Mouse (Mus musculus) right cerebral cortex, postnatal 36 days (tissue): Measurements from ENCODE around the gene Tfam.

Source experiments
- DNase-seq, 2 experiments: peaks; one replicate each; pipeline ENCODE4 v3.0.0; 2022; ENCODE audit warnings: low spot score in 2 of 2, mixed read lengths in 1 of 2

The Tfam gene

DNA sequence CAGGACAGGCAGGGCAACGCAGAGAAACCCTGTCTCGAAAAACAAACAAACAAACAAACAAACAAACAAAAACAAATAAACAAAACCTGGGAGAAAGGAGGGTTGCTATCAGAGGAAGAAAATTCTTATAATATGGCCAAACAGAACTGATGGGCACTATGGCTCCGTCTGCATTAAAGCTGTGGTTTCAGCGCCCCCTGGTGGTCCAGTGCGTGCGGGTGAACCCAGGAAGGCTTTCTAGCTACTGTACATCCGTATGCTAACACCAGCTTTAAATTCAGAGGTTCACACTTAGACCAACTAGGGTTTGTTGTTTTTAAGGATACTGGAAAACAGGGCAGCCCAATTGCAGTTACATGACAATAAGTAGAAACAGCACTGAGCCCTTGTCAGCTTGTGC, 12.2 kb downstream of the Tfam start:
- DNase-seq: peak; percentile 42 to 73

DNA sequence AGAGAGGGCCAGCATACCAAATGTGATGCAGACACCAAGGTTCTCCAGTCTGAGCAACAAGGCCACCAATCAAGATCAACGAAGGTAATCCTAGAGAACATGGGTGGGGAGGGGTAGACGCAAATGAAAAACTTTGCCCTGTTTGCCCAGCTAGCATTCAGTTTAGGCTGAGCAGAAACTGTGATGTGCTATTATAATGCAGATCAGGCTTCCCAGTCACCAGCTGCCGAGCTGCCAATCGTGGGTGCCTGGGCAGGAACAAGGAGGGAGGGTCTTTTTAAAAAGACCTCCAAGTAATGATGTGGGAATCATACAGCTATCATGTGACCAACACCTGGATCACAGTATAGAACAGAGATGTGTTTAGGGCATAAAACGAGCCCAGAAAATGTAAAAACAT, 15.0 kb downstream of the Tfam start:
- no peak for DNase-seq

DNA sequence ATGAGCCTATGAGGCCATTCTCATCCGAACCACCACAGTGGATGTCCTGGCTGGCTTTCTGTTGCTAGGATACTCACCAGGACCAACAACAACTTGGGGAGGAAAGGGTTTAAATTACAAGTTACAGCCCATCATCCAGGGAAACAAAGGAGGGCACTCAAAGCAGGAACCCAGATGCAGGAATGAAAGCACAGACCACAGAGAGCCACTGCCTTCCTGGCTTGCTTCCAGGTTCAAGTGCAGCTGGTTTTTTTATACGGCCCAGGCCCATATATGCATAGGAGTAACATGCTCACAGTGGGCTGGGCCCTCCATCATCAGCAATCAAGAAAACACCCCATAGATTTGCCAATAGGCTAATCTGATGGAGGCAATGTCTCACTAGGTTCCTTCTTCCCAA, 15.4 kb downstream of the Tfam start:
- DNase-seq: no peak

DNA sequence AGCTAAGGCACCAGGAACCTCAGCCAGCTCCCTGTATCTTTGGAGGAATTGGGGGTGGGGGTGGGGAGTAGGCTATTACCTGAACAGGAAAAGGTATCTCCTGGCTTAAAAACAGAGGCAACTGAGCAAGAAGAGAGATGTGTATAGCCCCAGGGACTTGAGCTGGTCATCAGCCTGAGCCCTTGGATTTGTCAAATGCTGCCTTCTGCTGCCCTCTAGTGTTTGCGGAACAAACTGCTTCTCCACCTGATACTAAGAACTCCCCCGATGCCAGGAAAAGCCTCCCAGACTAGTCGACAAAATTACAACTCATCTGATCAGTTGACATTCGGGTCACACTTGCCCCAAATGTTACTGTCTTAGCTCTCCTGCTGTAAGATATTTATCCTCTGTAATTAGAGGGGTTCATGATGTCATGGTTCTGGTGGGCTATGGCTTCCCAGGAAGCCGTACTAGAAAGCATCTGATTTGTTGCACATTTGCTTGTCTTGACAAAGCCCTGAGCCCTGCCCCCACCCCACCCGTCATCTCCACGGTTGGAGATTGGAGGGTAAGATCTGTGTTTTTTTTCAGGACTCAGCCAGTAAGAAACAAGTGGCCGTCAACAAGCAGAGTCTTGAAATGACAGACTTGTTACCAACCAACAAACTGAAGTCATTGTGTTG, 19.7 kb downstream of the Tfam start:
- DNase-seq: peak; percentile 65 to 71

DNA sequence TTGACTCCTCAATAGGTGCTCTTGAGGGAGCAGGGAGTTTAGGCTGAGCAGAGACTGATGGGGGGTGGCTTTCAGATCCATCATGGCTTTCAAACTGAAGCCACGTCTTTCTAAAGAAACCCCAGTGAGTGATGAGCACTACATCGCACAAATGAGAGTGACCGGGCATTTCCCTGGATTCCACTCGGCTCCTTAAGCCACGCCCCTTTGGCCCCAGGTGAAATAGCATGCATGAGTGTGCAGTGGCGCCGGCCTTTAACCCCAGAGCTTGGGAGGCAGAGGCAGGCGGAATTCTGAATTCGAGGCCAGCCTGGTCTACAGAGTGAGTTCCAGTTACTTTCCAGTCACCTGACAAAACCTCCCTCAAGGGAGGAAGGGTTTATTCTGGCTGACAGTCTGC, 22.1 kb downstream of the Tfam start:
- no peak for DNase-seq

DNA sequence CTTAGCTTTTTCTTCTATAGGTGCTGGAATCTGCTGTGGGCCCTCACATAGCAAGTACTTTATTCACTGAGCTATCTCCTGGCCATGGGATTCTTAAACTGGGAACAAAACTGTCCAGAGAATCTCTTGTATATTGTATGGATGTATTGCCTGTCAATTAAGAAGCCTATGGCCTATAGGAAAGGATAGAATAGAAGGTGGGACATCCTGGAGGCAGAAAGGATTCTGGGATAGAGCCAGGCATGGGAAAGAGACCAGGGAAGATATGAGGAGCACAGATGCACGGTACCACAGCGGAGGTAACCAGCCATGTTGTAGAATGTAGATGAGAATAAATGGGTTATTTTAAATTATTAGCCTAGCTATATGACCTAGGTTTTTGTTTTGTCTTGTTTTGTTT, 36.6 kb downstream of the Tfam start:
- DNase-seq: no peak

DNA sequence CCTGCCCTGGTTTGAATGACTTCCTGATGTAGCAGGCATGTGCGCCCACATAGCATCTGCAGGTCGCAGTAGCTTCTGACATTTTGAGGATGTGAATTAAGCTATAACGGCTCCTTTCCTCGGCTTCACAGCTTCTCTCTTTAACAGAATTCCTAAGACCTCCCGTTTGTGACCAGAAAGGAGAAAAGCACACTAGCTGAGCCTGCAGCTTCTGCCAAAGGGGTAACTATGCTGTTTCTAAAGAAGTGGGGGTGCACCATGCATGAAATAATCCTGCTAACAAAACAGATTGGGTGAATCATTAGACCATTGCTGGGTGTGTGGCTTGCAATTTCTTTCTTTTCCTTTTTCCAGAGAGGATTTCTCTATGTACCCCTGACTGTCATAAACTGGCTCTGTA, 37.1 kb downstream of the Tfam start:
- DNase-seq: no peak

DNA sequence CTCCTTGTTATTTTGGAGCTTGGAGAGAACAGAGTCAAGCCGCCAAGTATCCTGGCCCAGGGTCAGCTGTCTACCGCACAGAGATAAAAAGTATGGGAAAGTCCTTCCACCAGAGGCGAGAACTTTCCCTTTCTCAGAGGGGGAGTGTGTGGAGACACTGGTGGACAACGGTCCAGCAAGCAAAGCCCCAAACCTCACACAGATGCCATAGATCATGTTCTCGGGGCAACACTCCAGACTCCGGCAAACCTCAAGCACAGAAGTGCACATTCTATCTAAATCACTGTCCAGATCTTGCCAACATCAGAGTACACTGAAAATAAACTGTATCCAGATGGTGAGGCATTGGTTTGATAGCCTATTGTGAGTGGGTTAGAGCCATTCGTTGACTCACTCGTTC, 39.4 kb downstream of the Tfam start:
- DNase-seq: no peak

DNA sequence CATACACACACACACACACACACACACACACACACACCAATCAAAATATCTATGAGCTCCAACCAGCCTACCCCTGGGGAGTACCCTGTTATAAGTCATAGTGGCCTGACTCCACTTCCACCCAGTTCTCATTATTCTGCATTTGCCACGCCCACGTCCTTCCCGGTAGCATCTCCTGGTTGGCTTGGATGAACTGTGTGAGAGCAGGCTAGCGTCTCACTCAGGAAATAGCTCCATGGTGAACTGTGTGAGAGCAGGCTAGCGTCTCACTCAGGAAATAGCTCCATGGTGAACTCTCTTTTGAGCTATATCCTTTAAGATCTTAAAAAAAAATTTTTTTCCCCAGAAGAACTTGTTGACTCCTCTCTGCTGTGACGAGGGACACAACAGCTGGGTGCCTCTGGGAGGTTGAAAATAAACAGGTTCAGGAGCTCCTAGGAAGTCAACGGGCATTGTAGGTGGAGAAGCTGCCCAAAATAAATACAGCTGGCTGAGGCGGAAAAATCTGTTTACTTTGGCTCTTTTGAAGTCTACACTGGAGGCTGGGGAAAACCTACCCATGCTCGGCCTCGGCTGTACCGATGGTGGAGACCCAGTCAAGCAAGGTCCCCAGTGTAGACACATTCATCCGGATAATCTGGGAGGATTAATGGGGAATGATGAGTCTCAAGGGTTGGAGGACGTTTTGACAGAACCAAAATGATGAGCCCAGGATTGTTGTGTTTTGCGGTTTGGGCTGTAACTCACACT, 40.9 kb downstream of the Tfam start:
- no peak for DNase-seq

DNA sequence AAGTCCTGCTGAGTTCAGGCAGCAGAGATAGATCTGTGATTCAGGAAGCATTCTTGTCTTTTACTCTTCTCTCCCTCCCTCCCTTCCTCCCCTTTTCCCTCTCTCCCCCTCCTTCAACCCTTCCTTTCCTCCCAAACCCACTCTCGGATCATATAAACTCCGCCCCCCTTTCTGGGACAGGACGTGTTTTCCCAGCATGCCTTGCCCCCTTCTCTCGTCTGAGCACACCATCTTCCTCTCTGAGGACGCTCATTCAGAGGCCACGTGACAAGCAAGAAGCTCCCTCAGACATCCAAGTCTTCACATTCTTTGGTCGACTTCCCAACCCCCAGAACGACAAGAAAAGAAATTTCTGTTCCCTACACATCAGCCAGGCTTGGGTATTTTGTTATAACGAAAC, 42.6 kb downstream of the Tfam start:
- no peak for DNase-seq

DNA sequence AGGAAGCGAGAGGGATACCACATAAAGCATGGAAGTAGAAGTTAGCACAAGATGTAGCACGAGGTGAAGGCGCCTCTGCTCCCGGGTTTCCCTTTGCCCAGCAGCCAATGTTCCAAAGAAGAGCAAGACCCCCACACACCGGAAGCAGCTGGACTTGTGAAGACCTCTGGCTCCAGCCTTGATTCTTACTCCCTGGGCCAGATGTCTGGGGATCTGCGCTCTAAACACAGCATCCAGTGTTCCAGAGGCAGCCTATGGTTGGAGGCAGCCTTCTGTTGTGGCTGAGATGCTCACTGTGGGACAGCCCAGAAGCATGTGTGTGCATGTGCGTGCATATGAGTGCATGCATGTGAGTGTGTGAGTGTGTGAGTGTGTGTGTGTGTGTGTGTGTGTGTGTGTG, 43.4 kb downstream of the Tfam start:
- DNase-seq: no peak

DNA sequence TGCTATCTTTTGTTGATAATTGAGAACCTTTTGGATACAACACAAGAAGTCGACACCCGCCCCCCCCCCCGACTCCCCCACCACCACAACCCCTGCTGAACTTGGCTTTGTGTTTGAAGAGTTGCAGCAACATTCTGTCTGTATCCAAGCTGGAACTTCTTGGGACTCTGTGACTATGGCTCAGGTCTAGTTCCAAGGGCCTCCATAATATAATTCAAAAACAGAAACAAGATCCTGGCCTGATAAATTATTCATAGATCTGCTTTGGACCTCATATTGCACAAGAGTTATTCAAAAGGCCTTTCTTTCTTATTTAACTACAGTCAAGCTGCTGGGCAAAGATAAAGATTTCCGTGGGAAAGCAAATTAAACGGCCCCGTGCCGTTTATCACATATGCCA, 44.8 kb downstream of the Tfam start:
- DNase-seq: no peak

DNA sequence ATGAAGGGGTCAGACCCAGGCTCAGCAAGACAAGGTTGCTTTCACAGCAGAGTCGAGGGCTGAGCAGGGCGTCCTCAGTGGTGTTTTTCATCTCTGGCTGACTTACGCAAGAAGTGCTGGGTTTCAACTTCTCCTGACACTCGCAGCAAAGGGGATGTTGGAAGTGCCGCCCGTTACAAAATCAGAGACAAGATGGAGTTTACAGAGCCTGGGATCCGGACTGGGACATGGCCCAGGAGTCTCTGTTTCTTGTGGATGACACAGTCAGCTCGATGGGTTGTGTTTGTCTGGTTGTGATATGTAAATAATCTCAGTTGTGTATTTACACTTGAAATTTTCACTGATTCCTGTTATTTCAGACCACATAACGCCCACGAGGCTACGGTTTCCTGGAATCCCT, 45.2 kb downstream of the Tfam start:
- no peak for DNase-seq

DNA sequence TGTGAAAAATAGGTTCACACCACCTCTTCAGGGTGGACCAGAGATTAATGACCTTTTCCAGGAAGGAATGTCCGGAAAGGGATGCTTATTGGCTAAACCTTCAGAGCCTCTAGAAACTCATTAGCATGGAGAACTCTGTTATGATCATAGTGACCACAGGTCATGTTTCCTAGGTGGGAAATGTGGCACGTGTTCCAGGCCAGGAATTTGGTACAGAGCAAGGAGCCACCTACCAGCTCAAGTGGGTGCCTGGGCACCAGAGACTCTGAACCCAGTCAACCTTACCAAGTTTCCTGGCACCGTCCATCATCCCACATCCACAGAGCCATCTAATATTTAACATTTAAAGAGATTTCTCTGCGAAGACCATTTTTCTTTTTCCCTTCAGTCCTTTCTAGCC, 49.4 kb downstream of the Tfam start:
- DNase-seq: no peak

DNA sequence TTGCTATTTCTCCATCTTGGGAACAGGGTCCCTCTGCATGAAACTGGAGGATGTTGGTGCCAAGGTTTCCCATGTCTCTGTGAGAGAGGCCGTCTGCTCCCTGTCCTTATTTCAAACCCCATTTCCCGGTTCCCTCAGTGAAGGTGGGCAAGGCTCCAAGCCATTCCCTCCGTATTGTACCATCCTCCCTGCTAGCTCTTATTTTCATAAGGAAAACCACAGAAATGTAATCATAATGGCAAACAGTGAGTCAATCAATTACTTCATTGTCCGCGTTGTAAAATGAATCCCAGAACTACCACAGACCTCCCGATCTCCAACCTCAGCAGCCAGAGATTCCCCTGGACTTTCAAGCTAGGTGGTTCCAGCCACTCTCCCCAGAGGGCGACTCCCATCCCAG, 53.0 kb downstream of the Tfam start:
- DNase-seq: no peak

DNA sequence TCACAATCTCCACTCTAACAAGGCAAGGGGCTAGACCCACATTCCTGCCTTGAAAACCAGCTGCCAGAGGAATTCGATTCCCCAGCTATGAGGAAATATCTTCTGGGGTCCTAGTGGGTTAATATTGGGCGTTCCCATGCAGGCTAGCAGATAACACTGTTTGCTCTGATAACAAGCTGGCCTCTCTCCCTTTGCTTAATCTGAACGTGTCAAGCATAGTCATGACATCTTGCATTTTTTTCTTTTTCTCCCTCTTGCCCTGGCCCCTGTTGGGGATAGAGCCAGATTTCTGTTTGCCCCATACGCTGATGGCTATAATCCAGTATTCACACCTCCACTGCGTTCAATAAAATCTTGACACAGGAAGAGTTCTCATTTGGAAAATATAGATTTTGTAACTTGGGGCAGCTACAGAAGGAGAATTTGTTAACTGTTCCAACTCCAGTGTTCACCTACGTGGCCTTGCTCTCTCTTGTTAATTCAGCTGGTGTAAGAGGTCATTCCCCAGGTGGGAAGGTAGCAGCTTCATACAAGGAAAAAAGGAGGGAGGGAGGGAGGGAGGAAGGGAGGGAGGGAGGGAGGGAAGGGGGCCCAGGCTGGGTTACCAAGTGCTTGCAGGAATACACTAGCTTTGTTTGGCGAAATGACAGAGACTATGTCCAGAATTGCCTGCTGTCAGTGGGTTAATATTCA, 54.6 kb downstream of the Tfam start:
- DNase-seq: no peak

DNA sequence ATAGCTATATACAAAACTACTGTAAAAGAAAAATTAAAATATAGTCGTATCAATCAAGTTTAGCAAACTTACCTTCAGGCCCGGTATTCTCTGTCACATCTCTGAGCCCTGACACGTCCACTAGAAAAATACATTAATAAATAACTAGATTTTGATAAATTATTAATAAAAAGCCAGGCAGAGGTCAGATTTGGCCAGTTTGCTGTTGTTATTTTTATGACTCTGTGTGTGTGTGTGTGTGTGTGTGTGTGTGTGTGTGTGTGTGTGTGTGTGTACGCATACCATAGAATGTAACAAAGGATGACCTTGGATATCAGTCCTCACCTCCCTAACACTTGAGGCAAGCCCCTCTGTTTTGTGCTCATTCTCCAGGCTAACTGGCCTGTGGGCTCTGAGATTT, 56.1 kb downstream of the Tfam start:
- DNase-seq: no peak

DNA sequence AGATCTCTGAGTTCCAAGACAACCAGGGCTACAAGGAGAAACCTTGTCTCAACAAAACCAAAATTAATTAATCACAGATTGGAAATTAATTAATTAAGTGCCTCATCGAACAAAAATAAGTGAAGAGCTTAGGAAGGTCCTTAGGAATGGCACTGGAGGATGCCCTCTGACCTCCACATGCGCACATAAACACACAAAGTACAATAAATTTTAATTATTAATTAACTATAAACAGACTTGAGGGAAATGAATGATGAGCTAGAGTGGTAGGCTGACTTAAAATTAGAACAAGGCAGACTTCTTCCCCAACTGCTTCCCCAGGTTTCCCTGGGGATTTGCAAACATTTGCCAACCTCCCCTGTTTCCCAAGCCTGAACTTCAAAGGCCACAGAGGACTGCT, 57.0 kb downstream of the Tfam start:
- DNase-seq: no peak

DNA sequence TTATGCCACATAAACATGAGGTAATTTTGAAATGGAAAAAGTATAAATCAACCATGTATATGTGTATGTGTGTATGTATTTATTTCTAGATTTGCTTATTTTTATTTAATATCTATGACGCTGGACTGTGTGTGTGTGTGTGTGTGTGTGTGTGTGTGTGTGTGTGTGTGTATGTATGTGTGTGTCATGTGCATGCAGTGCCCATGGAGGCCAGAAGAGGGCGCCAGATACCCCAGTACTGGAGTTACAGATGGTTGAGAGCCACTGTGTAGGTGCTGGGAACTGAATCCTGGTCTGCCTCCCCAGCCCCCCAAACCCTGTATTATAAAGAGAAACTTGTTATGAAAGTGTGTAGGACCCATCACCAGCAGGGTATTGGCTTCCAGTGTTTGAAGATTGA, 58.0 kb downstream of the Tfam start:
- DNase-seq: no peak

DNA sequence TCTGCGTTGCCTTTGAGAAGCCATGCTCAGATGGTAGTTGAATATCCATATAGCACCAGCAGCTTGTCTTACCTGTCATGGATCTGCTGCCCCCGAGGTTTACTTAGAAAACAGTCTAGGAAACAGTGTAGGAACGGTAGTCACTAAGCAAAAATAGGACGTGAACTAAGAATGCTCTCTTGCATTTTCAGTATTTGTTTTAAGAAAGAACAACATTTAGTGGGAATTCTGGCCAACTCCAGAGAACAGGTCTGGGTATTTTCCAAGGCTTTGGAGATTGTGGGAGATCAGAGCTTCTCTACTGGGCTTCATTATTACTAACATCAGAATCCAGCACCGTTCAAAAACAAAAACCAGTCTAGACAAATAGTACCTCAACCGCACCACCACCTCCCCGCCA, 60.9 kb downstream of the Tfam start:
- DNase-seq: no peak

DNA sequence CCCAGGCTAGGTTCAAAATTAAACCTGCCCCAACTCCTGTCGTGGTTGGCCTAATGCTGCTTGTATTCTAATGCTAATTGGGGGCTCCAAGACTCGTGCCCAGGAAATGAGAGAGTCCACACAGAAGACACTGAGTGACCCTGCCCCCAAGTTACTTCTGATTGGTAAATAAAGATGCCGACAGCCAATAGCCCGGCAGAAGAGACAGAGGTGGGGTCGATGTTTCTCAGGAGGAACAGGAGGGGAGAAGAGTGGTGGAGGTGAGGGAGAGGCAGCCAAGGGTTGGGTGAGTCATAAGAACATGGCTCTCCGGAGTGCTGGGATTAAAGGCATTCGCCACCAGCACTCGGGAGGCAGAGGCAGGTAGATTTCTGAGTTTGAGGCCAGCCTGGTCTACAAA, 61.7 kb downstream of the Tfam start:
- DNase-seq: no peak
